Mouse (Mus musculus) C3H10T1/2 (cell line): ENCODE measurements around the gene Fbxw4. TPM values are rescaled to one million over a fixed set of nuclear protein-coding genes. Genes with fewer than 3 reads are reported as not detected.

Experiments used
- polyA plus RNA-seq, 2 experiments: library from polyadenylated mRNA; unstranded; fragments of >200 nt; fragmentation: generic; extraction: Trizol; gene quantifications; one replicate each; pipeline ENCODE4 v1.2.1; 2012; ENCODE audit warnings: missing spikeins in 2 of 2

Fbxw4 gene
- polyA plus RNA-seq: 10 to 100 TPM; 21.5 to 51.5 TPM

DNA sequence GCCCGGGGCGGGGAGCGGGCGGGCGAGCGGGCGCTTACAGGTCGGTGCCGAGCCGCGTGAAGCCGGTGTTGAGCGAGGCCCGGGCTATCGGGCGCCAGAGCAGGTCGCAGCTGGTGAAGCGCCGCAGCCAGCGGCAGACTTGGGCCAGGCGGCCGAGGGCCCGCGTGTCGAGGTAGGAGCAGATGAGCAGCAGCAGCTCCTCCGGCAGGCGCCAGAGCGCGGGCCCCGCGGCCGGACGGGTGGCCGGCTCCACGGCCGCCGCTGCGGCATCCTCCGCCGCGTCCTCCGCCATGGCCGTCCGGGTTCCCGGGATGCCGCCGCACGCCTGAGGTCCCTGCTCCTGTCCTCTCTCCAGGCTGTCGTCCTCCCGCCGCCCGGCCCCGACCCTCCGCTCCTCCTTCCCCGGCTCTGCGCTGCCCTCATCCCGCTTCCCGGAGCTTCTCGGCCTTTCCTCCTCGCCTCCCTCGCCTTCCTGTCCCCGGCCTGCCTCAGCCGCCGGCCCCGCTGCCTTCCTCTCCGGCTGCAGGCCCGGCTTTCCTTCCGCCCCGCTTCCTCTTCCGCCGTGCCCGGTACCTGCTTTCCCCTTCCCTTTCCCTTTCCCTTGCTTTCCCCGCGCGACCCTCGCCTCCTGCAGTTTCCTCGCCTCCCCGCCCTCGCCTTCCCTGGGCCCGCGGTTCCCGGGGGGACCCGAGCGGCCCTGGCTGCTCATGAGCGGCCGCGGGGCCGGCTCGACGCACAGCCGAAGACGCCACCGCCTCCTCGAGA is at the start of gene Fbxw4:
Gene Fbxw4 (minus strand): TSS at position 575 of the 765 bp plus-strand sequence.

DNA sequence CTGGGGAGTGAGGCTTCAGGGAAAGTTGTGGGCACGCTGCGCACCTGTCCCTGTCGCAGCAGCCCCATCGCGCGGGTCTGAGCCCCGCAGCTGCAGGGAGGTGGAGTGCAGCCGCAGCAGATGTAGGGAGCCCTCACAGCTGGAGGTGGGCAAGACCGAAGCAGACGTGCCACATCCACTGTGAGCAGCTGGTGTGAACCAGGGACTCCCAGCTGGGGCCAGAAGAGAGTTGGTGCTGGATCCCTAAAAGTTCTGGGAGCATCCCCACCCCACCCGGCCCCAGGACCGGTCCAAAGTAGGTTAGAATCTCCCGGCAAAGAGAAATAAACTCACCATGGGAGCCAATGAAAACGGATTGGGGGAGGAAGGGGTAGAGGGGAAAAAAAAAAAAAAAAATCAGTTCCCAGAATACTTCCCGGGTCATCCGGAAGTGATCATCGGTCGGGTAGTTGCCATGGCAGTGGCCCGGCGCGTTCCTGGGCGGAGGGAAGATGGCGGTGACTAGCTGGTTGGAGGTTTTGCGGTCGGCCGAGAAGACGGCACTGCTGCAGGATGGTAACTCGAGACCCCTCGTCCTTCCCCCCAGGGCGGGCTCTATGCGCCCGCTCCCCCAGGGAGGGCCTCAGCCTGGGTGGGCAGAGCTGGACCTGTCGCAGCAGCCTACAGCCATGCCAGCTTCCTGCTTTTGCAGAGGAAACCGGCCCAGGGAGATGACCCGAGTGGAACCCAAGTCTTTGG is 99.8 kb downstream of the Fbxw4 start, which contains the start of the genes Poll and Gm17018:
Gene Poll (minus strand): TSS at position 379 of the 738 bp plus-strand sequence.
Gene Gm17018 (plus strand): TSS at position 463 of the 738 bp plus-strand sequence.

Other genes starting within 250 kb of the Fbxw4 start
- gene Poll, start 99.8 kb downstream of the Fbxw4 start, polyA plus RNA-seq: 10 to 100 TPM; 13.4 to 18.8 TPM
- gene Gm17018, start 99.7 kb downstream of the Fbxw4 start, polyA plus RNA-seq: 10 to 100 TPM; 43.1 to 43.6 TPM
- under 1 TPM in 1 of 2 experiments, not detected in 1; 0.60 TPM for gene Fgf8, start 82.6 kb upstream of the Fbxw4 start, polyA plus RNA-seq
- 100 to 1,000 TPM; 141 to 146 TPM for gene Npm3, start 89.3 kb upstream of the Fbxw4 start, polyA plus RNA-seq
- 10 to 100 TPM in 1 of 2 experiments, 1 to 10 TPM in 1; 1.6 to 23.1 TPM for gene Mgea5, start 123.5 kb upstream of the Fbxw4 start, polyA plus RNA-seq
- under 1 TPM; 0.01 to 0.07 TPM for gene Kcnip2, start 155.7 kb upstream of the Fbxw4 start, polyA plus RNA-seq